Mouse (Mus musculus): ENCODE results near the gene B4galt1. TPM values are rescaled to one million over a fixed set of nuclear protein-coding genes. Genes with fewer than 3 reads are reported as not detected.

B4galt1 gene
- polyA plus RNA-seq, 2 experiments from 2014 or later = 58.7 to 75.3 TPM

DNA sequence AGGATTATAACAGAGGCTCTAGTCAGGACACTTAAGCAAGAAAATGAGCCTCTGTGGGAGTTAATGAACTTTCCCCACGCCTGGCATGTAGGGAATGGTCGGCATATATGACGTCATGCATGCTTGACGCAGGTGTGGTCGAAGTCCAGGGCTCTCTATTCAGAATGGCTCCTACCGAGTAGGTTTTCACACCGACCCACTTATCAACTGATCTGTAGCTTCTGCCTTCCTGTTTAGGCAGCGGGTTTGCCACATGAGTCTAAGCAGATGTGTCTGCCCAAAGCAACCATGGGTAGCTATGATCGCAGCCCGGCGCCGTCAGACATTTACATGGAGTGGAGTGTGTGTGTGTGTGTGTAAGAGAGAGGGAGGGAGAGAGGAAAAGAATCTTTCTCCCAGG lies 14.6 kb downstream of the B4galt1 start:
- ATAC-seq = peak; percentile 62

DNA sequence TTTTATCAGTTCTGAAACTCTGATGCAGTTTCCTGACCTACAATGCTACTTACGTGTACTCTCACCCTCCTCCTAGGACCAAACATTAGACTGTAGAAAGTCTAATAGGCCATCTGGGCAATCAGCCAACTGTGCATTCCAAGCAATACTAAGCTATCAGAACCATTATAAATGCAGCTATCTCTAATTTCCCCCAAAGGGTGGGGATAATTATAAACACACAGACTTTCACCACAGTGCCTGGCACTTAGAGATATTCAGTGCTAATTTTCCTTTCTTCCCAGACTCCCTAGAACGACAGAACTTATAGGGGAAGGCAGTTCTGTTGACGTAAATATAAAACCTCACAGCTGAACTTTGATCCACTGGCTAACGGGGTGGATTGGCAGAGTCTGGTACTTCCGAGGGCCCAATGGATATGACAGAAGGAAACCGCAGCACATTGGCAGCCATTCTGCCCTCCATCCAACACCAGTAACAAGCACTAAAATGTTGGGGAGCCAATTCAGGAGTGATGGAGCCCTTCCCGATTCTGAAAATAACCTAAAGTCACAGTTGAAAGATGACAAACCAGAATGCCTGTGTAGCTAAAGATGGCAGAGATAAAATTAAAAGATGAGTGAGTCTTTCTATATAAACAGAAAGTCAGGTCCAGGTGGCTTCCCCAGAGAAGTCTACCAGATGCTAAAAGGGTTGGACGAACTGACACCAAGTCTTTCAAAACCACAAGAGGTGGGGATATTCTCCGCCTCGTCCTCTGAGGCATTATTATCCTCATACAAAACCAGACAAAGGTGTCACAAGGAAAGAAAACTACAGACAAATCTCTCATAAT lies 16.1 kb downstream of the B4galt1 start:
- no peak for ATAC-seq

DNA sequence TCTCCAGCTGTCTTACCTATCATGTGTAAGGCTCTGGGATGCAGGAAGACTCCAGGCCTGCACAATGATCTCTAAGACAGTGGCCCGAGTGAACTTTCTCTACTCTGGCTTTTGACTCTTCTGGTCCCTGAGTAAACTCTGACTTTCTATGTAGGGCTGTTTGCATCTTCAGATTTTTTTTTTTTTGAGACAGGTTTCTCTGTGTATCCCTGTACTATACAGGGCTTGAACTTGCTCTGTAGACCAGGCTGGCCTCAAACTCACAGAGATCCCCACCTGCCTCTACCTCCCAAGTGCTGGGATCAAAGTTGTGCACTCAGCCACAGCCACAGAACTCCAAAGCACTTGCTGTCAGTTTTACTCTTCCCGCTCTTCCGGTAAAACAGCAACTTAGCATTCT lies 16.8 kb downstream of the B4galt1 start:
- no peak for ATAC-seq

DNA sequence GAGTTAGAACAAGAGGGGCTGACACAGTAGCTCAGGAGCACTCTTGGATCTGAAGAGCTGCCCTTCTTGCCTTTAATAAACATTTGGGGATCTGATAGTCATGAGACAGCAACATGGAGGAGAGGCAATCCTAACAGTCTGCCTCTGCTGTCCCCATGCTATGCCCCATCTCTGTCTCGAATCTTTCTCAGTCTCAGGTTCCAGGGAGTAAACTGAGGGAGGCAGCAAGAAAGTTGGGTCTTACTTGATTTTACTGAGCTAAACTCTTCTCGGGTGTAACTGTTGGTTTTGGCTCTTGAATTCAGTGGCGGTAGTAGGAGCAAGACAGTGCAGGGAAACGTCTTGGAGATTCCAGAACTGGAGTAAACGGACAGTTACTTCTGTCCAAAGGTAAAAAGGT lies 18.9 kb downstream of the B4galt1 start:
- no peak for ATAC-seq

DNA sequence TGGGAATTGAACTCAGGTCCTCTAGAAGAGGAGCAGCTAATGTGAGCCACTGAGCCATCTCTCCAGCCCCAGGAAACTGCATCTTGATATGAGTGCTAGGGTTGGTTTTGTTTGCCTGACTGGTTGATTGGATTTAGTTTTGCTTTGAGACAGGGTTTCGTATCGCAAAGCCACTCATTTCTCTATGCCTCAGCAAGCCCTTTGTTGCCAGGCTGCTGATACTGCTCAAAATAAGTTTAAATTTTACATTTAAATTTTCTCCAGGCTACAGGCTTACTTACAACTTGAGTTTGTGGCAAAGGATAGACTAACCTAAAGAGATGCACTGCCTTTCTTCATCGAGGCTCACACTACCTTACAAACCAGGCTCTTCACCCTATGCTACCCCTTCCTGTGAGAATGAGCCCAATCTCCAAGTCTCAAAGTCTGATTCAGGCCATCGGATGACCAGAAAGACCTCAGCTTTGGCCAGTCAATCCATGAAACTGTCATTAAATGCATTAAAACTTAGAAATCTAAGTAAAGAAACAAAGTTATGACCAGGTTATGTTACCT lies 19.5 kb downstream of the B4galt1 start:
- peak; percentile 33 for ATAC-seq

DNA sequence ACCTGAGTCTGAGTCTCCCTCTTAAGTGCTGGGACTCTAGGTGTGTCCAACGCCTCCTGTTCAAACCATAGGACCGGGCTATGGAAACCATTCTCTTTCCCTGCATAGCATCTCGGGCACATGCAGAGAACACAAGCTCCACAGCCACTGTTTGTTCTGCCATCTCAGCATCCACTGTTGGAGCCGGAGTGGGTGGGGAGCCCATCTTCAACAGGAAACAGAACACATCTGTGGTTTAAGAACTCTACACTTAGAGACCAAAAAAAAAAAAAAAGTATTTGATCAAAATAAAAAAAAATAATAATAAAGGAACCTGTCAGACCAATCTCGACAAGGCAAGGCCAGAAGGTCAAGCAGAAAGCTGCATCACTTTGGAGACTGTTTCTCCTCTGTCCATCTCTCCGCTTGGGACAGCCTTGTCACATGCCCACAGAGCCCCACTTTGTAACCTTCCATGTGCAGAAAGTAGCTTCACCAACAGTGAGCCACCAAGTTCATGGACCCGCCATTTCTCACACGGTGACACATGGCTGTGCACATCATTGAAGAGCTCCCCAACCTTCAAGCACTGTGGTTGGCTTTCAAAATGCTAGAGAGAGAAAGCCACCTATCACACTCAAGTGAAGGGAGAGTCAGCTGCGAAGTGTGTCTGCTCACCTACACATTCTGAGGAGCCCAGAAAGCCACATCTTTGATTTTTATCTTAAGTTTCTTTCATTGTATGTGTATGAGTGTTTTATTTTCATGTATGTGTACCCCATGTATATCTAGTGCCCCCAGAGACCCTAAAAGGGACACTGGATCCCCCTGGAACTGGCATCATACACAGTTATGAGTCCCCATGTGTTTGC lies 20.2 kb downstream of the B4galt1 start:
- ATAC-seq = peak; percentile 70

DNA sequence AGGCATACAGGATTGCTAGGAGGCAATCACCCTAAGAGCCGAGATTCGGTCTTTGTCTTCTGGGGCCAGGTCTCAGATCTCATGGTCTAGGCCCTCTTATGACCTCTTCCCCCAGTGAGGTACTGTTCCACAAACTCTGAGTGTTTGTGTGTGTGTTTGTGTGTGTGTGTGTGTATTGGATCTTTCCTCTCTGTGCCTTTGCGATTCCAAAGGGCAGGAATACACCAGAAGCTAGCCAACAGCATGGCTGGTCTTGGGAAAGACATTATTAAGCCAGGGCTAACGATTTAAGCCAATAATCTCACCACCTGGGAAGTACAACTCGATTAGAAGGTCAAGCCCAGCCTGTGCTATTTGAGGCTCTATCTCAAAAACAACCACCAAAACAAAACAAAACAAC lies 23.3 kb downstream of the B4galt1 start:
- no peak for ATAC-seq

DNA sequence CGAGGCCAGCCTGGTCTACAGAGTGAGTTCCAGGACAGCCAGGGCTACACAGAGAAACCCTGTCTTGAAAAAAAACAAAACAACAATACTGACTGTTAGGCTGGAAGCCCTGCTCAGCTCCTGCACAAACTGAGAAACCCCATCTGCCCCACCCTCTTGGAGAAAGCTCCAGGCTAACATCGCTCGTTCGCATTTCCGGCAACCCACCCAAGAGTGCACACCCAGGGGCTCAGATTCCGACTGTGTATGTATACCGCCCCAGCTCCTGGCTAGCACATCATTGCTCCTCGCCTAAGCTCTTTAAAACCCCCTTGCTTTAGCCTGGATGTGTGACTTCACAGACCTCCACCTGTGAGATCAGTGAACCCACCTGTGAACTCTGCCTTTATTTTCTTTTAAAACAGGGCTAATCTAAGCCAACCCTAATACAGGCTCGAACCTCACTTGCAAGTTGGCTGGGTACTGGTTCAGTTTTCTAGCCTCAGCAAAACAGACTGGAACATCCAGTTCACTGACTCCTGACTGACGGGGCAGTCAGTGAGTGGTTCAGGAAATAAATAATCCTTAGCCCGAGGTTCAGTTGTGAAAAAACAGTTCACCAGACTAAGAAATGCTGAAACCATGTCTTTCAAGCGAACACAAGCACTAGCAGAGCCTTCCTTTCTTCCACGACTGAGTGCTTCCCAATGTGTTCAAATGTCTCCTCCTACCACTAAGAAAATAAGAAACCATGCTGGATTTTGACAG lies 24.0 kb downstream of the B4galt1 start:
- ATAC-seq = no peak

DNA sequence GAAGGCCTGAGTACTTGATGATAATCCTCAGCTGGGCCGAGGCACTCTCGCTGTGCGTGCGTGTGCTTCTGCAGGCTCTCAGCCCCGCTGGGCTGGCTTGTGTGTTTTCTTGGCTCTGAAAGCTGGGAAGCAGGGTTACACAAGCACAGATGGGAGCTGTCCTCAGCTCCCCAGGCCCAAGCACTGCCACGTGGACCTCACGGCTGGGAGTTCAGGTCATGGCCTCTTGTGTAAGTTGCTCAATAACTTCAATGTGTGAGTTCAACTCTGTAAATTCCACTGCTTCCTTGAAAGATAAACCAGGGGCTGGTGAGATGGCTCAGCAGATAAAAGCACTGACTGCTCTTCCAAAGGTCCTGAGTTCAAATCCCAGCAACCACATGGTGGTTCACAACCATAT lies 24.9 kb downstream of the B4galt1 start:
- no peak for ATAC-seq

DNA sequence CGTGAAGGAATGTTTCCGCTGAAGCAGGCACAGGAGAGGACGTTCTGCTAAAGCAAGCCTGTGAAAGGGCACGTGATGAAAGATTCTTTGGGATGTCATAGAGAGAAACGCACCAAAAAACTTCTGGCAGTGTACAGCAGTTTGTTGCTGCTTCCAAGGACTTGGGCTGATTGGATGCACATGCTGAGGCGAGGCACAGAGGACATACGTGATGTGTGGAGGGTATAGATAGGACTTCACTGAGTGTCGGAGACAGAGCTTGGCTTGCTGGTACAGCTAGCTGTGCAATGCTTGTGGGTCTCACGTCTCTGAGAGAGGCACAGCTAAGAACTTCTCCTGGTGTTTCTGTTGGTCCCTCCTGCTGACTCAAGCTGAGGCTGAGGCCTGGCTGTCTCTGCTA lies 25.9 kb downstream of the B4galt1 start:
- no peak for ATAC-seq

DNA sequence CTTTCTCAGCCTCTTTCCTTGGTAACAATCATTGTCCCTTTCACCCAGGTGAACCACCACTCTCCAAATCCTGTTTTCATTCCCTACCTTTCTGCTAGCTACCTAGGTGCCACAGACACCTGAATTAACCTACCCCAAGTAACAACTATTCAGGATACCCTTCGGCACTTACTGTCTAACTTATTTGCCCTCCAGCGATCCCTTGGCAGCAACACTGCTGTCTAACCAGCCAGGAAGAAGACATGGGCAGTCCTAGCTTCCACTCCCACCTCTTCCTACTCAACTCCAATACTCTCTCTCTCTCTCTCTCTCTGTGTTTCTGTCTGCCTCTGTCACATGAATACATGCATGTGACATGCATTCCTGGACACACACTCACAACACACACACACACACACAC lies 27.0 kb downstream of the B4galt1 start:
- no peak for ATAC-seq

DNA sequence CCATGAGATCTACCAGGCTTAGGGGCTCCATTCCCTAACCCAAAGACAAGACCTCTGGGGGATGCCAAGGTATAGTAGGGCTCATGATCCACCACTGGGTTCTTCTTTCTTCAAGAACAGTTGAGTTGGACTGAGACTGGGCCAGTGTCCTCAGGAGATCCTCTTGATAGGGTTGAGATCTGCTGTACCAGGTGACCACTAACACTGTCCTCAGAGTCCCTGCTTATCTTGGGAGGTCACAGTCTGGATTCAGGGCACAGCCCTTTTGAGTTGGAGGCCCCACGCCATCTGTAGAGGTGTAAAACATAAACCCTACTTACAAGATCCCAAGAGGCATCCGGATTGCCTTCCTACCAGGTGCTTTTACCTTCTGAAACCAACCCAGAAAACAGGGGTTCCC lies 27.8 kb downstream of the B4galt1 start:
- no peak for ATAC-seq

DNA sequence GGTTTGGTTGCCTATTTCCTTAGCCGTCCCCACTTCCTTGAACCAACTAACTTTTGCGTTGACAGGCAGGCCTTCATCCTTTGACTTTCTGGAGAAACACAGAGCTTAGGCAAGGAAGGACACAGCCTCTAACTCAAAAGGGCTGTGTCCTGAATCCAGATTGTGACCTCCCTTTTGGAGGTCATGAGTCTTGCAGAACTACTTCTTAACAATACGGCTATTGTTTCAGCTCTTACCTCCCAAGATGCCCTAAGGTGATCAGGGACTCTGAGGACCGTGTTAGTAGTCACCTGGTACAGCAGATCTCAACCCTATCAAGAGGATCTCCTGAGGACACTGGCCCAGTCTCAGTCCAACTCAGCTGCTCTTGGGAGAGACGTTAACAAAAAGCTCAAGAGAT lies 28.7 kb downstream of the B4galt1 start:
- ATAC-seq = no peak

DNA sequence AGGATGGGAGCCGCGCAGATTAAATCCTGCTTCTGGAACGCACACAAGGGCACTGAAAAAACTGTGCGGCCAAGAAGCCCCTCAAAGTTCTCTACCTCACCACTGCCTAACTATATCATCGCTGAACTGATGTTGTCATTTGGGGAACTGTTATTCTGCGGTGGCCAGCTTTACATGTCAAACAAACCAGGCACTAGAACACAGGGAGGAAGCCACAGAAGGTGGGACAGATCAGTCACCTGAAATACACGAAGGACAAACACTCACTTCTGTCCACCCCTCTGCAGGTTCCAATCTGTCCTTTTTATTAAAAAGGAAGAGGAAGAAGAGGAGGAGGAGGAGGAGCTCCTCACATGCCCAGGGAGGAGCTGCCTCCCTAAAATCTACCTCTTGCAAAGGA lies 29.3 kb downstream of the B4galt1 start:
- ATAC-seq = peak; percentile 9

DNA sequence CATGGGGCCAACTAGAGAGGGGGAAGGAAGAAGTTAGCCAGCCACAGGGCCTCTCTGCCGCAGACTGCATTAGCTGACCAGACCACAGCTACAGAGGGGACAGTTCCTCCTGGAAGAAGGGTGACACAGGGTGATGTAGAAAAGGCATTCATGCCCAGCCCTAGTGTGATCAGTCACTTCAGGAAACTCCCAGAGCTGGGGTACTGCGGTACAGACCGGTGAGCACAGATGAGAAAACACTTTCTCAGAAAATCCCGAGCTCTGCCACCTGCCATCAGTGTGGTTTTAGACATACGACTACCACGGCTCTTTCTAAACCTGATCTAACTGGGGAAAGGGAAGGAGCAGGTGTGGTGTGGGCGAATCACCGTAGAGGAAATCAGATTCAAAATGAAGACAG lies 30.1 kb downstream of the B4galt1 start:
- peak; percentile 70 for ATAC-seq

DNA sequence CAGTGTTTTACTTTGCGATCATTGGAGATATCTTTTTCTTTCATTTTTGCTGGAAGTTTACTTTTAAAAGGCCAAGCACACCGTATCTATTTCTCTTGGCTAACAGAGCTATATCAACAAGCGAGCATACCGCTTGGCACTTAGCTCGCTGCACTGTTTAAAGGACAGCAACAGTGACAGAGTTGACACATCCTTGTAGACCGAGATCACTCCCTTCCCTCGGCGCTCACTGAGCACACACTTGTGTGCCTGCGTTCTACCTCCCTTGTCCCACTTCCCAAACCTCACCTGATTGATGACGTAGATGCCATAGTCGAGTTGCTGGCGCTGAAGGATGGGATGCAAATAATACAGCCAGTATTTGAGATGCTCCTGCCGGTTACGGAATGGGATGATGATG lies 30.7 kb downstream of the B4galt1 start:
- ATAC-seq = no peak

DNA sequence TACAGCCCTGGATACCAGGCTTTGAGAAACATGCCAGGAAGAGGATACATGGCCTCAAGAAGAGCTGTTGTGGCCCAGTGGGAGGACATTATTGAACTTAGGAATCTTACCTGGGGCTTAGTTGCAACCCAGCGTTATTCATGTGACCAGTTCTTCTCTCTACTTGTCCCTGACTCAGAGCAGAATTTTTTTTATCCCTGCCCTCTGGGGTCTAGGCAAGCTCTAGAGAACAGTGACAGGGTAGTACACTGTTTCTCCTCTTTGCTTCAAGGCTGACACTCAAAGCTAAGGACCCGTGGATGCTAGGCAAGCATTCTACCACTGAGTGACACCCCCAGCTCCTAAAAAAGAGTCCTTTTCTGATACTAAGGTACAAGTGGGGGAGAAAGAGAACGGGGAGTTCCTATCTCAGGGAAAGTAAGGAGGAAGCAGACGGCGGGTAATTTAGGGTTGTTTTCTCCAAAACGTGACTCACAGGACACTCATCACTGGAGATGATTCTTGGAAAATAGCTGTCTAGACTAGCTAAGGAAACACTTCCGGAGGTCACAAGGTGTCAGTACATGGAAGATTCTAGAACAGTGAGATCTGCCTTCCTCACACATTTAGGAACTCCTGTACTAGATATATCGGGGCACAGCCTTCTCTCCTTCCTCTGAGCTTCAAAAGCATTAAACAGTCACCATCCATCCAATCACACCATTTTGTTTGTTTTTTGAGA lies 32.3 kb downstream of the B4galt1 start:
- no peak for ATAC-seq

DNA sequence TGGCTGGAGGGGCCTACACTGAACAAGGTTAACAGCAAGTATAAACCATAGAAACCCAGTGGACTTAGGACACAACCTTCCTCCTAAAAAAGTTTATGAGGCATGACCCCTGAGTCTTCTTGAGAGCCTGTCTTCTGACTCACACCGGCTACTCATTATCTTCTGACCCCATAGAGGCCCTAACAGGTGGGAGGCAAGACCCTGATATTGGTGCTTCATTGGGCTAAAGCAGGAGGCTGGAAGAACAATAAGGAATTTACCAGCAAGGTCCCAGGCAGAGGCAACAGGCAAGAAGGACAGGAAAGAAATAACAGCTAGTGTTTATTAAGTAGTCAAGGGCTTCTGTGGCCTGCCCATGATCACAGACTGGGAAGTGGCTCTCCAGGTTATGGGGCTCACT lies 32.9 kb downstream of the B4galt1 start:
- ATAC-seq = no peak

DNA sequence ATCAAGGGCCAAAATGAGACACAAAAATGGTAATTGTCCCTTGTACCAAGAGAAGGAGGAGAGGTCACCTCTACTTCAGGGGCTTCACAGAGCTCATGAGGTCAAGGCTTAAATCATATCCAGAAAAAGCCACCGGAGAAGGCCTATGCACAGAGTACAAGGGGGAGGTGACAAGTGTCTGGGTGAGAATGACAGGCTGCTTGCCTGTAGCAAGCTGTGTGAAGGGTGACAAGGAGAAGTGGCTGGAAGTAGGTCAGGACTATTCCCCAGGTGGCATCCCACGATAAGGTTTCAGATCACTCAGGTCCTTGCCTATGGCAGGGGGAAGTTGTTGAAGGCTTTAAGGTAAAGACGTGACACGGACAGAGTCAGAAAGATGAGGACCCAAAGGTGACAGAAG lies 33.8 kb downstream of the B4galt1 start:
- ATAC-seq = no peak

DNA sequence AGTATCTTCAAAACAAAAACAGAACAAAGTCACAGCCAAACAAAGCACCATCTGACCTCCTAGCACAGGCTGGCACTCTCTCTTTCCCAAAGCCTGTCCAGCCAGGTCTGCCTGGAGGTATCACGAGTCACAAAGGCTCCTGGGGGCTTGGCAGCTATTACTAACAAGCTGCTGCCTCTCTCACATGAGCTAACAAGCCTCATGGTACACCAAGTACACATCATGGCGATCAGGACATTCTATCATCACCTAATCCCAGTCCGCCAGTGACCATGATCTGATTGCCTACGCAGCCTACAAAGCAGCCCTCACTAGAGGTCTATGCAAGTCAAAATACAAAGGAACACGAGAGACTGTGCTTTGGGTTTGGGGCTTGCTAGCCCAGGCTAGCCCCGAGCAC lies 34.7 kb downstream of the B4galt1 start:
- ATAC-seq = no peak

DNA sequence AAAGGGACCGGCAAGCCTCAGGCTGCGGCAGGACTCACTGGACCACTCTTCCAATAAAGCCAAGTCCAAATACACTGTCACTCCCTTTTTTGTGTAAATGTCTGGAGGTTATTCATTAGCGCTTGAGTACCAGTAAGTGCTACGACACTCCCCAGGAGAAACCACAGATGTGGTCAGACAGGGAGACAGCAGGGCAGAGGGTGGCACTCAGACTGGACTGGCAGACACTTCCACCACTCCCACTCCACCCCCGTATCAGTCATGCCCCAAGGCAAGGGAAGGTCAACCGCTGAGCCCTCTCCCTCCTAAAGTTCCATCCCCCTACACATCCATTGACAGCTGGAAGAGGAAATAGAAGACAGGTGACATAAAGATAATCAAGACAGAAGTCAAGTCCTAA lies 35.4 kb downstream of the B4galt1 start:
- no peak for ATAC-seq

DNA sequence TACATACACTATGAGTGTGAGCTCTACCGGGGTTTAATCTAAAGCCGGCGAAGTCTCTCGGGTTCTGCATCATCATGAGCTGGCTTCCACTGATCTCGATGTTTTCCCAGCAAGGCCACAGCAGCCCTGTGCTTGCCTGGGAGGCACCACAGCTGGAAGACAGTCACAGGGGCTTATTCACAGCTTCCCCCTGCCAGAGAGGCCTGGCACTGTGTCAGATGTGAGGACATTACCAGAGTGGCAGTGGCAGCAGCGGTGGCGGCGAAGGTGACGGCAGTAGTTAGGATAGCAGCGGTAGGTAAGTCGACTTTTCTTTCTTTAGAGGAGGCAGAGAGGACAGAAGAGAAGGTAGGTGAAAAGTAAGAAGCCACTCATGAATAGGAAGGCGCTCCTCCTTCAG lies 35.9 kb downstream of the B4galt1 start:
- ATAC-seq = no peak

Measured in activated CD4-positive, CD25-positive, alpha-beta regulatory T cell, adult 4 months (primary cell).